Mouse (Mus musculus) lung, postnatal 0 days (tissue): ENCODE results near the gene Cfap77.

Experiments
- CTCF ChIP-seq: IDR thresholded peaks from 2 replicates; pipeline ENCODE4 v1.5.1; 2016; ENCODE audit warnings: antibody characterized with exemption, mild to moderate bottlenecking
- EP300 ChIP-seq: IDR thresholded peaks from 2 replicates; pipeline ENCODE4 v1.6.1; 2016; ENCODE audit warnings: antibody characterized with exemption, mild to moderate bottlenecking, control low read depth

DNA sequence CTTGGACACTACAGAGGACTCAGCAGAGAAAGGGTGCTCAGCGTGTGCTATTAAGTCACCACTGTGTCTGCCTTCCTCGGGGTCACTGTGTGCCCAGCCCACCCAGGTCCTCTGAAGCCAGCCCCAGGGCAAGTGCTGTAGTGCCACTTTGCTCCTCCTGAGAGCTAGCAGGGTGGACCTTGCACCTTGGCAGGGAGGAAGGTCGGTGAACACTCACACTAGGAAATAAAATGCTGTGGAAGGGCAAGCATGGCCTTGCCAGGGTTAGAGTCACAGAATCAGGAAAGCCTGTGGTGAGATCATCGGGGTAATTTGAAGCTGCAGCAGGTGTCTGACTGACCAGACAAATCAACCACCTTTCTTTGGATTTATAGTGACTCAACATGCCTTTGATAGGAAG, 149.3 kb downstream of the Cfap77 start:
- TF ChIP-seq CTCF (no peak), EP300 (no peak)
